Mouse (Mus musculus) left cerebral cortex, postnatal 10 days (tissue): ENCODE measurements around the gene Ldhc. TPM values are rescaled to one million over a fixed set of nuclear protein-coding genes. Genes with fewer than 3 reads are reported as not detected.
"Not testable (repeated sequence)": the region's sequence is repeated elsewhere in the genome, so short reads cannot be mapped to it uniquely, and the experiment has no call there.

ENCODE experiments used
- DNase-seq, 2 experiments: peaks; one replicate each; pipeline ENCODE4 v3.0.0; 2021 to 2022; ENCODE audit warnings: low spot score in 2 of 2, mixed read lengths in 1 of 2; ENCODE audit errors: extremely low spot score in 1 of 2
- intact Hi-C: fragments of 180-260 bp; cut with DNase I; formaldehyde crosslinking; loops from one replicate; pipeline ENCODE4 v1.15.1; 2025
- total RNA-seq, 2 experiments: library from RNA; stranded (reverse); gene quantifications; 2 replicates each; pipeline ENCODE4 v1.2.3; 2021

Gene Ldhc
- total RNA-seq: not detected

- DNase-seq: no peak
- intact Hi-C loops: no loop called here
Measured at GRCm38 (mm10) chr7:46860996-46861395, at the start of gene Ldhc. Gene Ldhc (plus strand): TSS chr7:46861203.

DNA sequence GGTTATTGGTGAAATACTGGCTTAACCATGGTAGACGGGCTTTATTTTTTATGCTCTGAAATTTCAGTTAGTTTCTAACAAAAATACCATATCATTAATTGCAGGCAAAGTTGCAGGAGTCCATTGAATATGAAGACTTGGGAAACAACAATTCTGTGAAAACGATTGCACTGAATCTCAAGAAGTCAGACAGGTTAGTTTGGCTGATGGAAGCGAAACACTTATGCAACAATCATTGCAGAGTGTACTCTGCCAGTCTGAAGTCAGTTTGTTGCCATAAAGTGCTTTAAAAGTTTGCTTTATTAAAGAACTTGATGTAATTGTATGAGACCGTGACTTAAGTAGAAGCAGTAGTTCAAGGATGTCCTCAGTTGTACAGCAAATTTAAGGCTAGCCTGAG is 47.0 kb upstream of the Ldhc start:
- DNase-seq: no peak
- intact Hi-C loops: loop anchor here (5.0 kb wide), 1 partner anchor 42 kb away; no protein-coding TSS in a partner anchor

DNA sequence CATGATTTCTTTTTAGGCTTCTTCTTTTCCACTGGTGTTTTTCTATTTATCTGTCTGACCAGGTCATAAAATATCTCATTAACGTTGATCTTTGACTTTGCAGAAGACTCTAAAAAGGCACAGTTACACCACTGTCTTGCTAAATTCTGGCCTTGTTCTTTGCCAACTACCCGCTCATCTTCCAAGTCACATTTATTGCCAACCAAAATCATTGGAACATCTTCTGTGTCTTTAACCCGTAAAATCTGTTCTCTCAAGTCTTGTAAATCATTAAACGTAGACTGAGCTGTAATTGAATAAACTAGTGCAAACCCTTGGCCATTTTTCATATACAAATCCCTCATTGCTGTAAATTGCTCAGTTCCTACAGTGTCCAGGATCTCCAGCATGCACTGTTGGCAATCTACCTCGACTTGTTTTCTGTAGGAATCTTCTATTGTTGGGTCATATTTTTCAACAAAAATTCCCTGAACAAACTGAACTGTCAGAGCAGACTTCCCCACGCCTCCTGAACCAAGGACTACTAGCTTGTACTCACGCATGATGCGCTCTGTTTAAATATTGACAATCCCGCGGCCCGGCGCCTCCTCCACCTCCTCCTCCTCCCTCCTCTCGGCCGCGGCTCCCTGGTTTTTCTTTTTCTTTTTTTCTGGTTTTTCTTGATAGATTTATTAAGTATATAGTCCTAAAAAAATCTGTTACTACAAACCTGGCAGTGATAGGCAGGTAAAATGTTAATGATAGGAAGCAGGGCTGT is 39.9 kb upstream of the Ldhc start:
- intact Hi-C loops, DNase-seq: not testable (repeated sequence)

- intact Hi-C loops: no loop called here
- no peak for DNase-seq
Measured at GRCm38 (mm10) chr7:46827046-46827802, 33.8 kb upstream of the Ldhc start.

GRCm38 (mm10) chr7:46827803-46828184 is 33.2 kb upstream of the Ldhc start:
- intact Hi-C loops: no loop called here
- DNase-seq: no peak

GRCm38 (mm10) chr7:46829911-46830310 is 31.1 kb upstream of the Ldhc start:
- intact Hi-C loops: no loop called here
- DNase-seq: no peak

GRCm38 (mm10) chr7:46830799-46831590 is 30.0 kb upstream of the Ldhc start:
- intact Hi-C loops: no loop called here

DNA sequence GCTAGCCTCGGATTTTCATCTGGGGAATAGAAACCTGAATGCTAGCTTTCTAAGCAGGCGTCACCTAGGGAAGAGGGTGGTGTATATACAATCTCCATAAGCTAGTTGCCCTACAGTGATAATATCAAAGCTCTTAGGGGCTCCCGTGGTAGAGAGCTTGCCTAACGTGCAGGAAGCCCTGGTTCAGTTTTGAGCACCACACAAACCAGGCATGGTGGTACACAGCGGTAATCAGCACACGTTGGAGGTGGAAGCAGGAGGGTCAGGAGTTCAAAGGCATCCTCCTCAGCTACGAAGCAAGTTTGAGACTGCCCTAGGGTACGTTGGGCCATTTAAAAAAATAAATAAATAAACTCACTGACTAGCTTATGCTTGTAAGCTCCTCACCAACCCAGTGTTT is 29.3 kb upstream of the Ldhc start:
- intact Hi-C loops: no loop called here
- no peak for DNase-seq

More at GRCm38 (mm10) chr7:46830799-46831590, 30.0 kb upstream of the Ldhc start:
- DNase-seq: no peak

GRCm38 (mm10) chr7:46832112-46832810 is 28.7 kb upstream of the Ldhc start:
- DNase-seq, intact Hi-C loops: not testable (repeated sequence)

GRCm38 (mm10) chr7:46833266-46833665 is 27.7 kb upstream of the Ldhc start:
- intact Hi-C loops: no loop called here
- no peak for DNase-seq

GRCm38 (mm10) chr7:46833670-46834255 is 27.2 kb upstream of the Ldhc start:
- DNase-seq: no peak
- intact Hi-C loops: no loop called here

- intact Hi-C loops: no loop called here
- DNase-seq: no peak
Measured at GRCm38 (mm10) chr7:46834994-46835610, 25.9 kb upstream of the Ldhc start.

GRCm38 (mm10) chr7:46836357-46836756 is 24.6 kb upstream of the Ldhc start:
- intact Hi-C loops: no loop called here
- DNase-seq: no peak

GRCm38 (mm10) chr7:46837073-46837472 is 23.9 kb upstream of the Ldhc start:
- DNase-seq: no peak
- intact Hi-C loops: no loop called here

GRCm38 (mm10) chr7:46838104-46838671 is 22.8 kb upstream of the Ldhc start:
- peak; percentile 40 to 67 for DNase-seq
- intact Hi-C loops: no loop called here

DNA sequence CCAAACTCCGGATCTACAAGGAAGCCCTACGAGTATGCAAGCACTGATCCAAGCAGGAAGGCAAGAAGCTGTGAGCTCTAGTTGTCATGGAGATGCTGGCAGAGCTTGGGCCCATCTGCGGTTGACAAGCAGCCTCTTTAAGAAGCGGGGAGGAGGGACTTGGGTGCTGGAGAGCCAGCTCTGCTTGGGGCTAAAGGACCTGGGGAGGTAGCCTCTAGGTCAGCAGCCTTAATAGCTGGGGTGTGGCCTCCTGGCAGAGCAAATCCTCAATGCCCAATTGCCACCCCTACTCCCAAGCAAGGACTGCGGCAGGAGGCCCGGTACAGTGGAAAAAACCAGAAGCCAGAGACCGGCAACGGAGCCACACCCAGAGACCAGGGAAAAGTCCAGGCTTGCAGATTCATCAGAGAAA is 22.1 kb upstream of the Ldhc start:
- DNase-seq: peak; percentile 87 to 90
- intact Hi-C loops: no loop called here

DNA sequence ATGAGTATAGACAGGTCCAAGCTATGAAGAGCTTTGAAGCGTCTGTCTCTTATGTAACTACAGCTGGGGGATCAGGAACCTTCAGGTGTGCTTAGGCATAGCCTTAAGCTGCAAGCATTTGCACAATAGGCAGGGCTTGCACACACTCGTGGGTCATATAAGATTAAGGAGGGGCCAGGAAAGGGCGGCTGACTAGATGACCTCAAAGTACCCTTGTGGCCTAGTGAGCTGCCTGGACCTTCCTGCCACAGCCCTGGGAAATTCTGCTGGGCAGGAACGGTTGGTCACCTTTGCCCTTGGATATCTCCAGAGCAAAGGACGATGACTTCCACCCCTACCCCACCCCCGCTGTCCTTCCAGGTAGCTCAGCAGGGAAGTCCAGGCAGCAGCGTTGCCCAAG is 21.6 kb upstream of the Ldhc start:
- intact Hi-C loops: no loop called here
- DNase-seq: peak in 1 of 2 experiments; percentile 51

DNA sequence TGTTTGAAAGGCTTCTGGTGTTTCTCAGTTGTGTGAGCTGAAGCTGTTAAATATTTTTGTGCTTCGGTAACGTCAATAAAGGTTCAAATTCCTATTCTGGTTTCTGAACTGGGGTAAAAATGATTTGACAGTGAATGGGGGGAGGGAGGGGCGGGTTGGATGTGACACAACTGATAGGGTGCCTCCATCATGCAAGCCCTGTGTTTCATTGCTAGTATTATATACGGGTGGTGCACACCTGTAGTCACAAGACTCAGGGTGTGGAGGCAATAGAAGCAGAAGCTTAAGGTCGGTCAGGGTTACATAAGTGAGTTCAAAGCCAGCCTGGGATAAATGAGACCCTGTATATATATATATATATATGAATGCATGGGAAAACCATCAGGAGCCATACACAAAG is 21.1 kb upstream of the Ldhc start:
- intact Hi-C loops: no loop called here
- DNase-seq: no peak
